Mouse (Mus musculus) limb, embryonic 10.5 days (tissue): Measurements from ENCODE around the gene Olfr1385. TPM values are rescaled to one million over a fixed set of nuclear protein-coding genes. Genes with fewer than 3 reads are reported as not detected.
"Not testable (repeated sequence)": the region's sequence is repeated elsewhere in the genome, so short reads cannot be mapped to it uniquely, and the experiment has no call there.

Experiments used
- DNase-seq: peaks from one replicate; pipeline ENCODE4 v3.0.0-alpha.2; 2017; ENCODE audit warnings: low spot score
- H3K27ac ChIP-seq: fragments of 300-500 bp; sonication (generic); 2 replicates; pipeline ENCODE4 v1.5.1; 2016; ENCODE audit warnings: mild to moderate bottlenecking
- H3K27me3 ChIP-seq: fragments of 300-500 bp; sonication (generic); 2 replicates; pipeline ENCODE4 v1.6.1; 2016; ENCODE audit warnings: low read depth, mild to moderate bottlenecking; ENCODE audit not compliant: poor library complexity, severe bottlenecking
- H3K36me3 ChIP-seq: fragments of 300-500 bp; sonication (generic); 2 replicates; pipeline ENCODE4 v1.6.1; 2016; ENCODE audit warnings: mild to moderate bottlenecking, moderate library complexity
- H3K4me1 ChIP-seq: fragments of 300-500 bp; sonication (generic); 2 replicates; pipeline ENCODE4 v1.6.1; 2016
- H3K4me3 ChIP-seq: fragments of 300-500 bp; sonication (generic); 2 replicates; pipeline ENCODE4 v1.5.1; 2016; ENCODE audit warnings: mild to moderate bottlenecking, moderate library complexity
- H3K9me3 ChIP-seq: fragments of 300-500 bp; sonication (generic); replicated peaks from 2 replicates; pipeline ENCODE4 v1.6.1; 2016; ENCODE audit warnings: mild to moderate bottlenecking
- WGBS: fragments of 180-500 bp; shearing (Covaris S2); methylation state at CpG from one replicate; pipeline ENCODE4 v1.1.7; 2016; 5-methylcytosine and 5-hydroxymethylcytosine counted together
- polyA plus RNA-seq: library from polyadenylated mRNA; unstranded; fragments of >200 nt; fragmentation: Nextera tagmentation; extraction: Ambion mirVana; gene quantifications from 2 replicates; pipeline ENCODE4 v1.2.1, GENCODE M21; 2016

The Olfr1385 gene
- not detected in 2 replicates for polyA plus RNA-seq

- DNase-seq: not testable (repeated sequence)
These were observed at the start of gene Olfr1385 for GRCm38 (mm10) chr11:49488770-49489169. Gene Olfr1385 (plus strand): TSS chr11:49489070.

GRCm38 (mm10) chr11:49455043-49455442, 33.8 kb upstream of the Olfr1385 start, which contains the start of gene Olfr1387:
Gene Olfr1387 (plus strand): TSS chr11:49455343.
- no peaks in the 10 kb centered on the region for H3K4me1 ChIP-seq
- no peak for DNase-seq
- H3K27me3 ChIP-seq: no peaks in the 10 kb centered on the region
- H3K36me3 ChIP-seq: no peaks in the 10 kb centered on the region
- H3K4me3 ChIP-seq: no peak within 1 kb of the TSS
- no peak within 1 kb of the TSS for H3K27ac ChIP-seq
- 77% methylated on average over 1 of the region's 1 CpGs for WGBS
- no peaks in the 10 kb centered on the region for H3K9me3 ChIP-seq

More at GRCm38 (mm10) chr11:49488770-49489169, at the start of gene Olfr1385:
- WGBS: 74% methylated on average over 1 of the region's 1 CpGs
- H3K9me3 ChIP-seq, H3K27me3 ChIP-seq, H3K4me3 ChIP-seq, H3K27ac ChIP-seq, H3K4me1 ChIP-seq, H3K36me3 ChIP-seq: not testable (repeated sequence)

- H3K27me3 ChIP-seq, DNase-seq, H3K4me3 ChIP-seq, H3K9me3 ChIP-seq, H3K36me3 ChIP-seq, H3K4me1 ChIP-seq, H3K27ac ChIP-seq: not testable (repeated sequence)
- whole genome bisulfite sequencing: 76% methylated on average over 3 of the region's 3 CpGs
These were observed 24.1 kb upstream of the Olfr1385 start, which contains the start of gene Olfr1386 for GRCm38 (mm10) chr11:49464746-49465145. Gene Olfr1386 (plus strand): TSS chr11:49465046.

GRCm38 (mm10) chr11:49485973-49486372, 2.9 kb upstream of the Olfr1385 start:
- Histone ChIP-seq H3K4me3 (no peak overlapping the region), H3K27ac (no peak overlapping the region), H3K36me3 (no peaks in the 10 kb centered on the region), H3K9me3 (no peaks in the 10 kb centered on the region), H3K27me3 (no peaks in the 10 kb centered on the region), H3K4me1 (no peaks in the 10 kb centered on the region)
- DNase-seq: no peak
- 28% methylated on average over 4 of the region's 4 CpGs for WGBS

- DNase-seq: no peak
- H3K9me3 ChIP-seq: no peaks in the 10 kb centered on the region
- H3K4me3 ChIP-seq: no peak overlapping the region
- no peaks in the 10 kb centered on the region for H3K36me3 ChIP-seq
- no peaks in the 10 kb centered on the region for H3K4me1 ChIP-seq
- H3K27ac ChIP-seq: no peak overlapping the region
- WGBS: 82% methylated on average over 5 of the region's 5 CpGs
- no peaks in the 10 kb centered on the region for H3K27me3 ChIP-seq
These were observed 29.2 kb downstream of the Olfr1385 start for GRCm38 (mm10) chr11:49518086-49518485.

- no peak within 1 kb of the TSS for H3K27ac ChIP-seq
- no peaks in the 10 kb centered on the region for H3K27me3 ChIP-seq
- no peaks in the 10 kb centered on the region for H3K4me1 ChIP-seq
- H3K9me3 ChIP-seq: no peaks in the 10 kb centered on the region
- H3K36me3 ChIP-seq: no peaks in the 10 kb centered on the region
- DNase-seq: no peak
- no peak within 1 kb of the TSS for H3K4me3 ChIP-seq
These were observed 30.5 kb downstream of the Olfr1385 start, which contains the start of gene Olfr1383 for GRCm38 (mm10) chr11:49519348-49519747. Gene Olfr1383 (plus strand): TSS chr11:49519648.

- DNase-seq: no peak
These were observed 39.1 kb downstream of the Olfr1385 start, which contains the start of gene Olfr1382 for GRCm38 (mm10) chr11:49527947-49528346. Gene Olfr1382 (plus strand): TSS chr11:49528247.

GRCm38 (mm10) chr11:49532761-49533160, 43.9 kb downstream of the Olfr1385 start:
- H3K27me3 ChIP-seq: no peaks in the 10 kb centered on the region
- H3K4me3 ChIP-seq: no peak overlapping the region
- no peak overlapping the region for H3K27ac ChIP-seq
- DNase-seq: no peak
- H3K4me1 ChIP-seq: no peaks in the 10 kb centered on the region
- H3K9me3 ChIP-seq: no peaks in the 10 kb centered on the region
- H3K36me3 ChIP-seq: no peaks in the 10 kb centered on the region

More at GRCm38 (mm10) chr11:49527947-49528346, 39.1 kb downstream of the Olfr1385 start, which contains the start of gene Olfr1382:
- WGBS: 79% methylated on average over 3 of the region's 3 CpGs
- no peaks in the 10 kb centered on the region for H3K36me3 ChIP-seq
- no peaks in the 10 kb centered on the region for H3K27me3 ChIP-seq
- no peak within 1 kb of the TSS for H3K27ac ChIP-seq
- no peaks in the 10 kb centered on the region for H3K9me3 ChIP-seq
- H3K4me1 ChIP-seq: no peaks in the 10 kb centered on the region
- H3K4me3 ChIP-seq: no peak within 1 kb of the TSS

- not testable (repeated sequence) for H3K27me3 ChIP-seq, H3K9me3 ChIP-seq, H3K4me1 ChIP-seq, H3K36me3 ChIP-seq, DNase-seq, H3K4me3 ChIP-seq, H3K27ac ChIP-seq
- WGBS: 84% methylated on average over 2 of the region's 2 CpGs
These were observed 47.8 kb downstream of the Olfr1385 start for GRCm38 (mm10) chr11:49536631-49537030.

GRCm38 (mm10) chr11:49543149-49543548, 54.3 kb downstream of the Olfr1385 start, which contains the start of gene Olfr1381:
Gene Olfr1381 (plus strand): TSS chr11:49543449.
- WGBS: 82% methylated on average over 3 of the region's 3 CpGs
- not testable (repeated sequence) for H3K27me3 ChIP-seq, H3K36me3 ChIP-seq, H3K27ac ChIP-seq, H3K9me3 ChIP-seq, H3K4me1 ChIP-seq, DNase-seq, H3K4me3 ChIP-seq

Other genes with a start within 250 kb of the Olfr1385 start
- 40.0 and 46.0 TPM in 2 replicates for gene Mgat1, start 244.9 kb upstream of the Olfr1385 start, polyA plus RNA-seq
- not detected in 2 replicates for gene Olfr1393, start 210.8 kb upstream of the Olfr1385 start, polyA plus RNA-seq
- not detected in 2 replicates for gene Olfr1392, start 203.8 kb upstream of the Olfr1385 start, polyA plus RNA-seq
- gene Olfr10, start 184.3 kb upstream of the Olfr1385 start, polyA plus RNA-seq: not detected in 2 replicates
- not detected in 2 replicates for gene Olfr1391, start 166.3 kb upstream of the Olfr1385 start, polyA plus RNA-seq
- not detected in 2 replicates for gene Olfr1390, start 153.9 kb upstream of the Olfr1385 start, polyA plus RNA-seq
- not detected in 2 replicates for gene Olfr1389, start 66.0 kb upstream of the Olfr1385 start, polyA plus RNA-seq
- 0.09 and 0.10 TPM in 2 replicates for gene Olfr1388, start 52.4 kb upstream of the Olfr1385 start, polyA plus RNA-seq
- not detected in 2 replicates for gene Olfr1387, start 33.7 kb upstream of the Olfr1385 start, polyA plus RNA-seq
- gene Olfr1386, start 24.0 kb upstream of the Olfr1385 start, polyA plus RNA-seq: not detected in 2 replicates
- not detected in 2 replicates for gene Olfr1384, start 17.7 kb downstream of the Olfr1385 start, polyA plus RNA-seq
- not detected in 2 replicates for gene Olfr1383, start 30.6 kb downstream of the Olfr1385 start, polyA plus RNA-seq
- gene Olfr1382, start 39.2 kb downstream of the Olfr1385 start, polyA plus RNA-seq: not detected in 2 replicates
- not detected in 2 replicates for gene Olfr1381, start 54.4 kb downstream of the Olfr1385 start, polyA plus RNA-seq
- gene Olfr1380, start 67.8 kb downstream of the Olfr1385 start, polyA plus RNA-seq: not detected in 2 replicates
- 6.4 and 6.6 TPM in 2 replicates for gene Flt4, start 120.2 kb downstream of the Olfr1385 start, polyA plus RNA-seq
- gene Scgb3a1, start 174.5 kb downstream of the Olfr1385 start, polyA plus RNA-seq: not detected in 2 replicates
- gene Cnot6, start 223.7 kb downstream of the Olfr1385 start, polyA plus RNA-seq: 59.1 and 63.4 TPM in 2 replicates